Mouse (Mus musculus) spleen, adult 2 months (tissue): ENCODE results near the gene Gm5148. TPM values are rescaled to one million over a fixed set of nuclear protein-coding genes. Genes with fewer than 3 reads are reported as not detected.

ENCODE experiments used
- DNase-seq, 2 experiments: peaks; one replicate each; pipeline versions ENCODE4 v3.0.0 to v3.0.0-alpha.2; 2012 to 2021; ENCODE audit warnings: low spot score in 2 of 2, low read depth in 1 of 2
- H3K27ac ChIP-seq: fragments of 200-500 bp; 2 replicates; pipeline ENCODE4 v1.5.1; 2012; ENCODE audit warnings: low read length, inconsistent platforms; ENCODE audit not compliant: insufficient read depth
- H3K27me3 ChIP-seq: fragments of 200-500 bp; 2 replicates; pipeline ENCODE4 v1.6.1; 2012; ENCODE audit warnings: mild to moderate bottlenecking, moderate library complexity, low read length, inconsistent platforms; ENCODE audit not compliant: control insufficient read depth, insufficient read depth
- H3K36me3 ChIP-seq: fragments of 200-500 bp; 2 replicates; pipeline ENCODE4 v1.6.1; 2012; ENCODE audit warnings: mild to moderate bottlenecking, low read length, inconsistent platforms; ENCODE audit not compliant: control insufficient read depth, insufficient read depth
- H3K4me1 ChIP-seq: fragments of 200-500 bp; 2 replicates; pipeline ENCODE4 v1.6.1; 2011; ENCODE audit warnings: inconsistent platforms; ENCODE audit not compliant: control insufficient read depth, insufficient read depth, insufficient read length
- H3K4me3 ChIP-seq: fragments of 200-500 bp; 2 replicates; pipeline ENCODE4 v1.5.1; 2011; ENCODE audit warnings: mild to moderate bottlenecking, inconsistent platforms; ENCODE audit not compliant: insufficient read depth, insufficient read length; ENCODE audit errors: extremely low read depth
- CTCF ChIP-seq: fragments of 200-500 bp; IDR thresholded peaks from 2 replicates; pipeline ENCODE4 v1.5.1; 2011; ENCODE audit warnings: mild to moderate bottlenecking, inconsistent platforms; ENCODE audit not compliant: insufficient read depth, insufficient read length, insufficient replicate concordance; ENCODE audit errors: extremely low read depth
- POLR2A ChIP-seq: fragments of 200-500 bp; IDR thresholded peaks from 2 replicates; pipeline ENCODE4 v1.6.1; 2011; ENCODE audit warnings: low read depth, low read length, inconsistent platforms
- WGBS: fragments of 180-500 bp; shearing (Covaris S2); methylation state at CpG from one replicate; pipeline ENCODE4 v1.1.7; 2018; 5-methylcytosine and 5-hydroxymethylcytosine counted together
- polyA plus RNA-seq: library from polyadenylated mRNA; depleted of rRNA; stranded (reverse); fragments of >200 nt; gene quantifications from 2 replicates; pipeline ENCODE4 v1.2.3, GENCODE M21; 2012

Gene Gm5148
- polyA plus RNA-seq, 1 experiment: 0.62 TPM

DNA sequence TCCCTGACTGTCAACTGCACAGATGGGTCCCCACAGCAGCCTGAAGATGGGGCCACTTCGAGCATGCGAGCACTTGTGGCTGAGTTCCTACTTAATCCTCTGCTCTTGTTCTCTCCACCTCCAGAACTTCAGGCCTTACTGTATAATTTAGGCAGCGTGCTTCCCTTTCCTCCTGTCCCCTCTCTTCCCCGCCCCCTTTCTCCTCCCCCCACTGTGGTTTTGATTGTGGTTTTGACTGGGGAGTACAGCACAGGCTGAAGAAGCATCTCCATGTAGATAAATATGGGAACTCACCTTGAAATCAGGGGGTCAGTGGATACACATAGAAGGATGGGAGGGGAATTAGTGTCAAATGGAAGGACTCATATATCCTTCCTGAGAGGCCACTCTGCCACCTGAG lies 31.3 kb downstream of the Gm5148 start:
- DNase-seq: no peak
- Histone ChIP-seq H3K36me3 (no peaks in the 10 kb centered on the region), H3K27ac (no peak overlapping the region), H3K4me1 (peaks cover 3% of the 10 kb centered on the region; the same call in 1 of the 2 replicates), H3K27me3 (no peaks in the 10 kb centered on the region), H3K4me3 (no peak overlapping the region)
- 13% methylated on average over 4 of the region's 4 CpGs for WGBS
- TF ChIP-seq CTCF (no peak), POLR2A (no peak)

DNA sequence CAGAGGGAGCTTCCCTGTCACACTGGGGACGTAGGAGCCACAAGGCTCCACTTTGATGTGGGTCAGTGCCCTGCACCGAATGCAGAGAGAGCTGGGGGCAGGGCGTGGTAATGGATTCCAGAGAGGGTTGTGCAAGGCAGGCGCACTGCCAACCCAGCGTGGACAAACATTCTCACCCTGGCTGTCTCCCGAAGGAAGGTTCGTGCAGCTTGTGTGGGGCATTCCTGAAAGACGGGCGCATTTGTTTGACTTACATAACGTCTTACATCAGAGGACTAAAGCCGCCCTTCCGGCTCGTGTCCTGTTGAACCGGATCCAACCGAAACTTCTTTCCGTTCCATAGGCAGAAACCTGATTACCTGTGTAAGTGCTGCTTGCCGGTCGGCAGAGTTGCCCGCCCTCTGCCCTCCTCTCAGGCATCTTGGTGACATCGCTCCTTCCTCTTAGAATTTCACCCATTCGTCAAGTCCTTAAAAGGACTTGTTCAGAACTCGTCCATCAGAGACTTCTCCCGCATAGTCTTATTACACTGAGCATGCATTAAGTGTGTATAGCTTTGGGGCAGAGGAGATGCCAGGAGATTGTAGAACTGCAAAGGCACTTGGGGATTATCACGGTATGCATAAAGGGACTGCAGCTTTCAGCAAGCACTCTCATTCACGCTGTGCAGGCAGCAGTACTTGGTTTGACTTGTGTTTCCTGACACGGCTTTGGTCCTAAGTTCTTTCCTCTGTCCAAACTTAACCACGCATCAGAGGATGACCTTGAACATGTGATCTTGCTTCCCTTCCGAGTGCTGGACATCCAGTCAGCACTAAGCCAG lies 36.9 kb downstream of the Gm5148 start:
- no peaks in the 10 kb centered on the region for H3K36me3 ChIP-seq
- 31% methylated on average over 28 of the region's 28 CpGs for WGBS
- H3K27me3 ChIP-seq: no peaks in the 10 kb centered on the region
- no peak overlapping the region for H3K27ac ChIP-seq
- TF ChIP-seq CTCF: no peak
- TF ChIP-seq POLR2A: no peak
- DNase-seq: peak in 1 of 2 experiments; percentile 9
- no peaks in the 10 kb centered on the region; the same call in 1 of the 2 replicates for H3K4me1 ChIP-seq
- H3K4me3 ChIP-seq: peak overlapping the region; percentile 48

DNA sequence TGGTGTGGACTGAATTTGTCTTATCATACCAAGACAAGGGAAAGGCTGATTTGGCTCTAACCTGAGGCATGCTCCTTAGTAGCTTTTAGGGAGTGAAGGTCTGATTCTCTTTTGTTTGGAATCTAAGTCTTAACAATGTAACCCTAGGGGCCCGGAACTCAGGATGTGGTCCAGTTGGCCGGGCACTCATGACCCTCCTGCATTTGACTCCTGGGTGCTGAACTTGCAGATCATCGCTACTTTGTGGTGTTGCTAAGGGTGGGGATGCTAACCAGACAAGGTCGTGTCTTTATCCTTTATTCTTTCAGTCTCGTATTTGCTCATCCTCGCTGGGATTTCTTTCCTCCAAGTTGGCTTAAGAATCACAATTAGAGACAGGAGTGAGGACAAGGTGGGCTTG lies 37.5 kb downstream of the Gm5148 start:
- no peak for DNase-seq

DNA sequence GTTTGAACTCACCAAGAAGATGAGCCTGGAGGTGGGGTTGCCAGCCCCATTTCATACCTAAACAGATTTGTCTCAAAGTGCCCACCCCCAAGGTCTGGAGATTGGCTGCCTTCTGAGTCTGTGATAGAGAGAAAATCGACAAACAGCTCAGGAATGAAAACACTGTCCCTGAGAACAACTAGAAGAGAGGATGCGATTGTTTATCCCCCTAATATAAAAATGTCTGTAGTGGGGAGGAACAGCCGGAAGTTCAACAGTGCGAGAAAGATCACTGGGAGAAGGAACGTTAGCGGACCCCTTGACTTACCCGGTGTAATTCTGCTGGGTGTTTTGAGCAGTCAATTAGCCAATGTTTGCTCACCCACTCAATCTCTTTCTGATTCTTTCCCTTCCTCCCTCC lies 38.1 kb downstream of the Gm5148 start:
- DNase-seq: no peak
- H3K36me3 ChIP-seq: no peaks in the 10 kb centered on the region
- H3K27me3 ChIP-seq: no peaks in the 10 kb centered on the region
- H3K4me3 ChIP-seq: no peak overlapping the region
- H3K27ac ChIP-seq: no peak overlapping the region
- no peaks in the 10 kb centered on the region; the same call in 1 of the 2 replicates for H3K4me1 ChIP-seq
- TF ChIP-seq POLR2A (no peak), CTCF (no peak)
- 68% methylated on average over 7 of the region's 7 CpGs for WGBS

More for the DNA sequence above, 37.5 kb downstream of the Gm5148 start:
- no peak for TF ChIP-seq POLR2A
- TF ChIP-seq CTCF: no peak
- WGBS: 54% methylated on average over 6 of the region's 6 CpGs
- H3K4me1 ChIP-seq: no peaks in the 10 kb centered on the region; the same call in 1 of the 2 replicates
- H3K4me3 ChIP-seq: peak overlapping the region; percentile 48; the same call in 1 of the 2 replicates
- no peaks in the 10 kb centered on the region for H3K36me3 ChIP-seq
- H3K27me3 ChIP-seq: no peaks in the 10 kb centered on the region
- H3K27ac ChIP-seq: no peak overlapping the region

DNA sequence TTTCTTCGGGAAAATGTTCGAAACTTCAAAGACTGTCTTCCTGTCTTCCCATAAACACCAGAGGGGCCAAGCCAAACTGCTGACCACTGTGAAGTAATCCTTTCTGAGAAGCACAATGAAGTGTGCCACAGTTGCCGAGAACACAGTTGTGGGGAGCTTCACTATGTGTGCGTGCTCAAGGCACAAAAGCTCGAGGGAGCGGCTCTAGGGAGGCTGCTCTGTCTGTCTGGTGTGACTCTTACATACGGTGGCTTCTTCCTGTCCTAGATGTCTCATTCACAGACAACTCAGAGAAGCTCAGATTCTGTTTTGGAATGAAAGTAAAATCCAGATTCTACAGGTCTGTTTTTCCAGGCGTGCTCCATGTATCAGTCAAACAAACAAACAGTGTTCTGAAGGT lies 48.0 kb downstream of the Gm5148 start:
- no peak for TF ChIP-seq POLR2A
- TF ChIP-seq CTCF: no peak
- Histone ChIP-seq H3K36me3 (no peaks in the 10 kb centered on the region), H3K27ac (no peak overlapping the region), H3K27me3 (no peaks in the 10 kb centered on the region), H3K4me3 (no peak overlapping the region), H3K4me1 (no peaks in the 10 kb centered on the region)
- DNase-seq: no peak
- 67% methylated on average over 8 of the region's 8 CpGs for WGBS

DNA sequence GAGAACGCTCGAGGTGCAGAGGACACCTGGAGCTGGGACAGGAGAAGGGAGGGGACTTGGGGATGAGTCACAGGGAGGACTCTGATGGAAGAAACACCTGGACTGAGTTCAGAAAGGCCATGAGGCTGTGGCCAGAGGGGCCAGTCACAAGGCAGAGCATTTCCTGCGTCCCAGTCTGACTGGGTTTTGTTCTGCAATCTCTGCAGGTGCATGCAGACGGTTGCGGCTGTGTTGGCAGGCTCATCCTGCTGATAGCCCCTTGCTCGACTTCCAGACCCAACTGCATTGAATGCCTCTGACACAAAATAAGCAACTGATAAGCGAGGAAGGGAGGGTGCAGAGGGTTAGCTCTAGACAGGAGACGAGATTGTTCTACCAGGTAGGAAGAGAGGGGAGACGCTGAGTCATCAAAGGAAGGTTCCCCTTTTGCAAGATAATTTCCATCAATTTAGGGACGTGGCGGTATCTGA lies 49.2 kb downstream of the Gm5148 start:
- Histone ChIP-seq H3K4me3 (no peak overlapping the region), H3K27me3 (no peaks in the 10 kb centered on the region), H3K27ac (no peak overlapping the region), H3K36me3 (no peaks in the 10 kb centered on the region), H3K4me1 (no peaks in the 10 kb centered on the region)
- no peak for DNase-seq
- no peak for TF ChIP-seq POLR2A
- TF ChIP-seq CTCF: no peak
- 23% methylated on average over 11 of the region's 11 CpGs for WGBS

DNA sequence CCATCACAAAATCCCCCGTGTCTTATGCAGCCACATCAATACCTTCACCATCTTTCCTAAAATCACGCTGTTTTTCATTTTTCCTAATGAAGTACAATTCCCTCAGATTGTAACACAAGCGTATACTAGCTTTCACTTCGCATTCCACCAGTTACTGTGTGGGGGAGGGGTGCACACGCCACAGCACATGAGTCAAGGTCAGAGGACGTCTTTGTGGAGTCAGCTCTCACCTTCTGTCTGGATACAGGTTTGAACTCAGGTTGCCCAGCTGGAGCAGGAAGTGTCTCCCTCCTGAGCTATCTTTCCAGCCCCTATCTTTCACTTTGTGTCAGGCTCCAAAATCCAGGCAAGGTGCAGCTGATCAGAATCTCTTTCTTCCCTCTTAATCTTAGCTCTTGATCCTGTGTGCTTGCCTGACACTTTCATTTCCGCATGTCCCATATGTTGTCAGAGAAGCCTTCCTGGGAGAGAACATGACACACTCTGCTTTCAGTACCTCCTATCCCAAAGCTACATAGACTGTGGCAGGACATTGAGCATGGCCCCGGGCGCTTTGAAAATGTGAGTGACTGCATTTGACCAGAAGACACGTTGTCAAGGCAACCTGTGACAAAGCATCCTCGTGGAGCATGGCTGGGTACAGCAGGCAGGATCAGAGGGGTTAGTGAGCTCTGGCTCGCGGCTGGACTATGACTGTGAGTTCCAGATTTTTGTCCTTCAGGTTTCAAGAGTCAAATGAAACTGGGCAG lies 50.6 kb downstream of the Gm5148 start:
- H3K27me3 ChIP-seq: no peaks in the 10 kb centered on the region
- no peak for DNase-seq
- no peaks in the 10 kb centered on the region for H3K36me3 ChIP-seq
- H3K4me1 ChIP-seq: no peaks in the 10 kb centered on the region
- TF ChIP-seq POLR2A: no peak
- no peak overlapping the region for H3K4me3 ChIP-seq
- WGBS: 84% methylated on average over 13 of the region's 13 CpGs
- H3K27ac ChIP-seq: no peak overlapping the region
